In the genomic region with DNA sequence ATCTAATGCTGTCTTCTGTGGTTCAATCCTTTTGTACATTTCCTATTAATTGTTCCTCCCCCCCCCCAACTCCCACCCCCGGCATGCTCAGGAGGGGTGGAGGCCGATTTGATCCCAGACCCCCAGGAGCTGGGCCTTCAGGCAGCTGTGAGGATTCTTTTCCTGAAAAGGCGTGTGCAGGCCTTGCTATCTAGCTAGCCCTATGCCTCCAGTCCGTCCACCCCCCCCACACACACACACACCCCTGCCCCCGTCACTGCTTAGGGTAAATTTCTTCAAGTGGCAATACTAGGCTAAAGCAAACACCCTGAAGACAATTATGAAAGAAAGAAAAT, we compare ENCODE assay signal across 8 mouse cellular contexts. TPM values are rescaled to one million over a fixed set of nuclear protein-coding genes. Genes with fewer than 3 reads are reported as not detected.
DNase-seq lines count a peak whose midpoint lies in the region; ATAC-seq and TF ChIP-seq lines count a peak whose summit lies in the region.

No protein-coding gene starts in this region.

- no peak overlapping the region for H3K27ac ChIP-seq in ES-E14 (ENCODE audit: insufficient read depth, low read depth, low read length, poor library complexity, severe bottlenecking)
- H3K27ac ChIP-seq in macrophage = no peak overlapping the region

- no peak overlapping the region for H3K9ac ChIP-seq in ES-E14 (ENCODE audit: insufficient read depth, low read depth, low read length, poor library complexity, severe bottlenecking)

- H3K4me3 ChIP-seq in ES-E14 (ENCODE audit: insufficient read depth in 1 of 2, low read depth in 1 of 2, low read length in 2 of 2, poor library complexity in 1 of 2, severe bottlenecking in 1 of 2) (peak overlapping the region; percentile 43 to 65; a peak in 3 of 4 replicates), macrophage (ENCODE audit: inconsistent target) (peak overlapping the region; percentile 70)

- no peaks in the 10 kb centered on the region for H3K36me3 ChIP-seq in ES-E14 (ENCODE audit: control insufficient read depth, insufficient read depth, low read length, poor library complexity, severe bottlenecking)
- H3K36me3 ChIP-seq in macrophage (ENCODE audit: inconsistent target) = no peaks in the 10 kb centered on the region

- 51% methylated on average over 2 of the region's 5 CpGs for WGBS in macrophage (ENCODE audit: missing documents)

- in situ Hi-C loops in ES-E14 (cut with MboI; ENCODE audit: low sequenced_read_pairs in 2 of 2, unreplicated experiment in 2 of 2) = loop anchor here (25.0 kb wide), 1 partner anchor 104 kb away; the partner anchor contains the start of gene Ppp1r15b (in 2 of the 2)

- DNase-seq in frontal cortex, postnatal 36 days (ENCODE audit: low spot score in 2 of 2) = no peak
- DNase-seq in ES-E14 (ENCODE audit: low read depth, low spot score) = no peak
- DNase-seq in thymus, postnatal 4 days = no peak
- no peak for DNase-seq in thymus, postnatal 0 days (ENCODE audit: low spot score)
- DNase-seq in spleen, adult 12 weeks (ENCODE audit: low spot score) = no peak

- H3K79me2 ChIP-seq in macrophage (ENCODE audit: inconsistent target) = no peaks in the 10 kb centered on the region

- H3K9me3 ChIP-seq in ES-E14 (ENCODE audit: control insufficient read depth, insufficient read depth, low read depth, low read length) = no peaks in the 10 kb centered on the region

- H3K4me1 ChIP-seq in ES-E14 (ENCODE audit: control insufficient read depth in 2 of 2, insufficient read depth in 2 of 2, low read length in 2 of 2, poor library complexity in 1 of 2) = peaks cover 0 to under 1% of the 10 kb centered on the region in 2 experiments; a peak in 1 of 4 replicates

- peak; percentile 13; the same call in 1 of the 2 replicates for ATAC-seq in frontal cortex, adult (ENCODE audit: low TSS enrichment)
- peak; percentile 7; the same call in 1 of the 2 replicates for ATAC-seq in granulocyte monocyte progenitor cell, adult 5-6 weeks (replicated peaks; ENCODE audit: poor library complexity, severe bottlenecking)

TF ChIP-seq in ES-E14, 5 proteins besides CTCF, POLR2A, EP300 and RAD21:
- no peak for TF ChIP-seq MAFK (IDR thresholded peaks at IDR 0.05; ENCODE audit: insufficient read depth, low read depth, low read length)
- TF ChIP-seq ZC3H11A (IDR thresholded peaks at IDR 0.05; ENCODE audit: borderline replicate concordance, low read depth, low read length) = no peak
- no peak for TF ChIP-seq HCFC1 (IDR thresholded peaks at IDR 0.05; ENCODE audit: borderline replicate concordance, insufficient read depth, low read length)
- no peak for TF ChIP-seq CHD2 (IDR thresholded peaks at IDR 0.05; ENCODE audit: low read depth, low read length)
- TF ChIP-seq ZNF384 (IDR thresholded peaks at IDR 0.05; ENCODE audit: low read depth, low read length) = no peak

RNA-seq across cellular contexts. Expression of gene Mdm4, which starts 2.6 kb away (rescaled TPM):
- 136 and 254 TPM in 2 replicates for total RNA-seq in ES-E14 (2012; rRNA removed)
- 92.5 and 103 TPM in 2 replicates for total RNA-seq in granulocyte monocyte progenitor cell, adult 5-6 weeks (2014; fragmentation: Nextera tagmentation)
- 77.9 and 121 TPM in 2 replicates for total RNA-seq in granulocyte monocyte progenitor cell, adult 5-6 weeks (2017)
- 100 to 1,000 TPM; 490 to 931 (median 683) TPM for total RNA-seq in macrophage (2018; cell fraction: chromatin; rRNA removed)
- 10 to 100 TPM; 17.0 to 47.8 (median 22.4) TPM for total RNA-seq in macrophage (2018; cell fraction: cytosol; rRNA removed)
- total RNA-seq in macrophage (2018; cell fraction: nucleus; rRNA removed) = 100 to 1,000 TPM; 196 to 415 (median 274) TPM
- 13.6 to 28.1 TPM (median 15.4 TPM) in 3 replicates for polyA plus RNA-seq in macrophage (2018)
- polyA plus RNA-seq in thymus, postnatal 0 days (2015; fragmentation: Nextera tagmentation; extraction: Ambion mirVana) = 32.9 and 36.9 TPM in 2 replicates

RNA-seq across cellular contexts. Expression of gene Pik3c2b, which starts 12.5 kb away (rescaled TPM):
- 3.1 and 4.7 TPM in 2 replicates for total RNA-seq in ES-E14 (2012; rRNA removed)
- total RNA-seq in granulocyte monocyte progenitor cell, adult 5-6 weeks (2014; fragmentation: Nextera tagmentation) = 2.4 and 3.2 TPM in 2 replicates
- 1.1 and 1.4 TPM in 2 replicates for total RNA-seq in granulocyte monocyte progenitor cell, adult 5-6 weeks (2017)
- total RNA-seq in macrophage (2018; cell fraction: chromatin; rRNA removed) = under 1 TPM in 8 of 26 experiments, not detected in 18; 0.07 to 0.38 (median 0.28) TPM
- under 1 TPM in 12 of 26 experiments, not detected in 14; under 0.01 to 0.09 (median 0.05) TPM for total RNA-seq in macrophage (2018; cell fraction: cytosol; rRNA removed)
- total RNA-seq in macrophage (2018; cell fraction: nucleus; rRNA removed) = under 1 TPM in 14 of 26 experiments, not detected in 12; 0.06 to 0.49 (median 0.15) TPM
- 0.04 TPM in 1 of 3 replicates, not detected in the others for polyA plus RNA-seq in macrophage (2018)
- 2.1 and 2.6 TPM in 2 replicates for polyA plus RNA-seq in thymus, postnatal 0 days (2015; fragmentation: Nextera tagmentation; extraction: Ambion mirVana)
